Comparison of ENCODE assay signal across 8 mouse cellular contexts in genomic region chr14:54259003-54259721, GRCm38 (mm10). TPM values are rescaled to one million over a fixed set of nuclear protein-coding genes. Genes with fewer than 3 reads are reported as not detected.
DNase-seq lines count a peak whose midpoint lies in the region; ATAC-seq and TF ChIP-seq lines count a peak whose summit lies in the region.

No protein-coding gene starts in this region.

- peak overlapping the region; percentile 70 for H3K4me3 ChIP-seq in hindbrain, embryonic 10.5 days
- H3K4me3 ChIP-seq in lung, embryonic 15.5 days: peak overlapping the region; percentile 62
- peak overlapping the region; percentile 72 for H3K4me3 ChIP-seq in olfactory bulb, adult 2 months (ENCODE audit: insufficient read depth, low read depth, low read length)
- peak overlapping the region; percentile 51 for H3K4me3 ChIP-seq in thymus, adult 2 months (ENCODE audit: control insufficient read depth, insufficient read depth, low read length)

- H3K27ac ChIP-seq in hindbrain, embryonic 10.5 days: peak overlapping the region; percentile 84
- peak overlapping the region; percentile 66 for H3K27ac ChIP-seq in lung, embryonic 15.5 days
- no peak overlapping the region for H3K27ac ChIP-seq in olfactory bulb, adult 2 months (ENCODE audit: insufficient read depth, low read depth, low read length)
- no peak overlapping the region for H3K27ac ChIP-seq in thymus, adult 2 months (ENCODE audit: control insufficient read depth, insufficient read depth, low read length)

- peak; percentile 97 for DNase-seq in Muller cell, postnatal 12 days (ENCODE audit: inconsistent ontology term)
- peak; percentile 90 for DNase-seq in cerebellum, adult 9-11 months
- DNase-seq in hindbrain, embryonic 10.5 days (ENCODE audit: low spot score): peak; percentile 92
- peak; percentile 61 for DNase-seq in layer of hippocampus, adult 9-10 months (ENCODE audit: low spot score)
- peak; percentile 80 for DNase-seq in thymus, adult 2 months

- TF ChIP-seq CTCF in olfactory bulb, adult 2 months (IDR thresholded peaks at IDR 0.05; ENCODE audit: insufficient read depth, low read depth, low read length): peak; percentile 4; the same call in 1 of the 2 replicates
- TF ChIP-seq CTCF in thymus, adult 2 months (IDR thresholded peaks at IDR 0.05; ENCODE audit: borderline replicate concordance, control insufficient read depth, extremely low read depth, insufficient read depth, low read length, poor library complexity): no peak

- H3K9ac ChIP-seq in lung, embryonic 15.5 days: peak overlapping the region; percentile 62

- H3K36me3 ChIP-seq in hindbrain, embryonic 10.5 days: peaks cover 14% of the 10 kb centered on the region
- no peaks in the 10 kb centered on the region for H3K36me3 ChIP-seq in lung, embryonic 15.5 days
- H3K36me3 ChIP-seq in thymus, adult 2 months (ENCODE audit: control insufficient read depth, insufficient read depth, low read length): no peaks in the 10 kb centered on the region

- H3K4me2 ChIP-seq in lung, embryonic 15.5 days: peak overlapping the region; percentile 84

- peaks cover 4% of the 10 kb centered on the region; the same call in 1 of the 2 replicates for H3K27me3 ChIP-seq in hindbrain, embryonic 10.5 days (ENCODE audit: insufficient read depth, poor library complexity, severe bottlenecking)
- H3K27me3 ChIP-seq in lung, embryonic 15.5 days: no peaks in the 10 kb centered on the region
- no peaks in the 10 kb centered on the region for H3K27me3 ChIP-seq in thymus, adult 2 months (ENCODE audit: control insufficient read depth, insufficient read depth, low read length)

- under 1% methylated on average over 35 of the region's 35 CpGs for WGBS in hindbrain, embryonic 10.5 days
- under 1% methylated on average over 35 of the region's 35 CpGs for WGBS in lung, embryonic 15.5 days
- under 1% methylated on average over 35 of the region's 35 CpGs for WGBS in olfactory bulb, adult 2 months
- under 1% methylated on average over 35 of the region's 35 CpGs for WGBS in thymus, adult 2 months

- ATAC-seq in frontal cortex, adult (ENCODE audit: low TSS enrichment): peak; percentile 96
- ATAC-seq in lung, embryonic 15.5 days (ENCODE audit: borderline replicate concordance, extremely low read depth, low FRiP score, low TSS enrichment): peak; percentile 95

- peaks cover 27% of the 10 kb centered on the region for H3K4me1 ChIP-seq in hindbrain, embryonic 10.5 days (replicated peaks)
- peaks cover 26% of the 10 kb centered on the region for H3K4me1 ChIP-seq in lung, embryonic 15.5 days
- H3K4me1 ChIP-seq in olfactory bulb, adult 2 months (ENCODE audit: control insufficient read depth, insufficient read depth, low read length): peaks cover 3% of the 10 kb centered on the region
- H3K4me1 ChIP-seq in thymus, adult 2 months (replicated peaks; ENCODE audit: control insufficient read depth, insufficient read depth, low read length): peaks cover 11% of the 10 kb centered on the region

- TF ChIP-seq POLR2A in olfactory bulb, adult 2 months (IDR thresholded peaks at IDR 0.05; ENCODE audit: insufficient read depth, low read depth, low read length): peak; percentile 34; the same call in 1 of the 2 replicates
- no peak for TF ChIP-seq POLR2A in thymus, adult 2 months (IDR thresholded peaks at IDR 0.05; ENCODE audit: control insufficient read depth, extremely low read depth, insufficient read depth, low read length, poor library complexity)

- no peaks in the 10 kb centered on the region for H3K9me3 ChIP-seq in hindbrain, embryonic 10.5 days
- H3K9me3 ChIP-seq in lung, embryonic 15.5 days: no peaks in the 10 kb centered on the region

RNA-seq across cellular contexts. Expression of gene Abhd4, which starts 5.2 kb away (rescaled TPM):
- 39.6 and 44.7 TPM in 2 replicates for polyA plus RNA-seq in hindbrain, embryonic 10.5 days (2016; fragmentation: Nextera tagmentation; extraction: Ambion mirVana)
- 49.6 and 52.2 TPM in 2 replicates for polyA plus RNA-seq in lung, embryonic 15.5 days (2015; fragmentation: Nextera tagmentation; extraction: Ambion mirVana)
- polyA plus RNA-seq in olfactory bulb, adult 2 months (2012; ENCODE audit: insufficient read depth, insufficient read length, low replicate concordance, missing spikeins): not detected in 2 replicates
- polyA plus RNA-seq in thymus, adult 2 months (2012; rRNA removed): 21.5 and 23.6 TPM in 2 replicates

RNA-seq across cellular contexts. Expression of gene Dad1, which starts 5.3 kb away (rescaled TPM):
- 243 and 271 TPM in 2 replicates for polyA plus RNA-seq in hindbrain, embryonic 10.5 days (2016; fragmentation: Nextera tagmentation; extraction: Ambion mirVana)
- polyA plus RNA-seq in lung, embryonic 15.5 days (2015; fragmentation: Nextera tagmentation; extraction: Ambion mirVana): 398 and 402 TPM in 2 replicates
- polyA plus RNA-seq in olfactory bulb, adult 2 months (2012; ENCODE audit: insufficient read depth, insufficient read length, low replicate concordance, missing spikeins): not detected in 2 replicates
- polyA plus RNA-seq in thymus, adult 2 months (2012; rRNA removed): 513 and 641 TPM in 2 replicates

RNA-seq across cellular contexts. Expression of gene Olfr49, which starts 25.6 kb away (rescaled TPM):
- not detected in 2 replicates for polyA plus RNA-seq in hindbrain, embryonic 10.5 days (2016; fragmentation: Nextera tagmentation; extraction: Ambion mirVana)
- not detected in 2 replicates for polyA plus RNA-seq in lung, embryonic 15.5 days (2015; fragmentation: Nextera tagmentation; extraction: Ambion mirVana)
- not detected in 2 replicates for polyA plus RNA-seq in olfactory bulb, adult 2 months (2012; ENCODE audit: insufficient read depth, insufficient read length, low replicate concordance, missing spikeins)
- not detected in 2 replicates for polyA plus RNA-seq in thymus, adult 2 months (2012; rRNA removed)

Comparison
In these comparisons a context has a peak if more than half of its experiments do, and no peak if none do; other contexts are left out.
1. H3K27ac ChIP-seq: peak in hindbrain, embryonic 10.5 days (single experiment) and lung, embryonic 15.5 days (single experiment); none in olfactory bulb, adult 2 months (single experiment) and thymus, adult 2 months (single experiment).
2. RNA of gene Dad1, which starts 5.3 kb away (polyA plus RNA-seq): 513 to 641 TPM in thymus, adult 2 months, 398 to 402 TPM in lung, embryonic 15.5 days and 243 to 271 TPM in hindbrain, embryonic 10.5 days; not detected in olfactory bulb, adult 2 months; every median in the first group is over 100 times any median in the second.
3. Peak in every context shown above with its lines, with median percentiles within 50 percentile points of each other: DNase-seq and H3K4me3 ChIP-seq.